ENCODE assay signal across 7 mouse cellular contexts in the genomic region with DNA sequence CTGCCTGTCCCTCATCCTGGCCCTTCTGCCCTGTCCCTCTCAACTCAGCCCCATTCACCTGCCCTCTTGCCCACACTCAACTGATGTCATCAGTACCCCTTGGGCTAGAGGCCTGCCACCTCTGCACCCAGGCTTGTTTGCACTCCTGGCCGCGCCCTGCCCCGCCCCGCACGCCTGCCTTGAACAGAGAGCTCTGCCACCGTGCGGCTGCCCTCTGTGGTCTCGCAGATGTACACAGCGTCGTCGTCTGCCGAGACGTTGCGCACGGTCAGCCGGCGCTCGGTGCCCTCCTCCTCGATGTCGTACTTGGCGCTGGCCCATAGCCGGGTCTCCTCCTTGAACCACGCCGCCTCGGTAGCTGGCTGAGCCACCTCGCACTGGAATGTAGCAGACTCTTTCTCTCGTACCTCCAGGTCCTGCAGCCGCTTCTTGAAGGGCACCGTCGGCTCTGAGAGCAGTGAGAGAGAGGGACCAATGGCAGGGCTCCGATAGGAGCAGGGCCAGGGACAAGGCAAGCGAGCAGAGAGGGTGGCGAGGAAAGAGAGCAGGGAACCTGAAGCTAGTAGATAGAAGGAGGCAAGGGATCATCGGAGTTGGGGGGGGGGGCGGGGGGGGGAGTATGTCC. TPM values are rescaled to one million over a fixed set of nuclear protein-coding genes. Genes with fewer than 3 reads are reported as not detected.
DNase-seq lines count a peak whose midpoint lies in the region; ATAC-seq and TF ChIP-seq lines count a peak whose summit lies in the region.

No protein-coding gene starts in this region.

- H3K27me3 ChIP-seq in heart, postnatal 0 days (ENCODE audit: control insufficient read depth, insufficient read depth, low read length), result peaks cover 21% of the 10 kb centered on the region
- H3K27me3 ChIP-seq in lung, embryonic 16.5 days (ENCODE audit: control insufficient read depth, insufficient read depth, low read depth, low read length), result peaks cover 51% of the 10 kb centered on the region
- peaks cover 38% of the 10 kb centered on the region for H3K27me3 ChIP-seq in stomach, embryonic 14.5 days (ENCODE audit: control insufficient read depth, insufficient read depth, low read length)

- TF ChIP-seq EP300 in heart, postnatal 0 days (IDR thresholded peaks at IDR 0.05; ENCODE audit: low read depth), result no peak

- H3K4me1 ChIP-seq in heart, postnatal 0 days (ENCODE audit: control insufficient read depth, insufficient read depth), result peaks cover 25% of the 10 kb centered on the region
- H3K4me1 ChIP-seq in lung, embryonic 16.5 days (replicated peaks; ENCODE audit: control insufficient read depth, insufficient read depth, low read length), result 0 out of 2 replicates have a peak, but pooled peaks cover 3% of the 10 kb centered on the region
- H3K4me1 ChIP-seq in stomach, embryonic 14.5 days (ENCODE audit: control insufficient read depth, insufficient read depth, low read length), result 0 out of 2 replicates have a peak, but pooled peaks cover 6% of the 10 kb centered on the region

- no peak for TF ChIP-seq CTCF in heart, postnatal 0 days (IDR thresholded peaks at IDR 0.05; ENCODE audit: low read depth)

- 14% methylated on average over 33 of the region's 35 CpGs for WGBS in heart, postnatal 0 days
- 5% methylated on average over 33 of the region's 35 CpGs for WGBS in lung, embryonic 16.5 days
- 7% methylated on average over 34 of the region's 35 CpGs for WGBS in stomach, embryonic 14.5 days

- H3K9ac ChIP-seq in heart, postnatal 0 days (replicated peaks; ENCODE audit: low read depth, low read length), result 0 out of 2 replicates have a peak overlapping the region, but pooled peaks have one; percentile 16
- H3K9ac ChIP-seq in lung, embryonic 16.5 days (ENCODE audit: low read length), result no peak overlapping the region
- H3K9ac ChIP-seq in stomach, embryonic 14.5 days (replicated peaks; ENCODE audit: low read depth, low read length), result no peak overlapping the region

- H3K36me3 ChIP-seq in heart, postnatal 0 days (replicated peaks; ENCODE audit: control insufficient read depth, insufficient read depth, low read length), result peaks cover 48% of the 10 kb centered on the region
- no peaks in the 10 kb centered on the region for H3K36me3 ChIP-seq in lung, embryonic 16.5 days (ENCODE audit: control insufficient read depth, insufficient read depth, low read length)
- no peaks in the 10 kb centered on the region for H3K36me3 ChIP-seq in stomach, embryonic 14.5 days (ENCODE audit: control insufficient read depth, insufficient read depth, low read length)

- H3K9me3 ChIP-seq in heart, postnatal 0 days (replicated peaks; ENCODE audit: control insufficient read depth, low read length), result no peaks in the 10 kb centered on the region
- no peaks in the 10 kb centered on the region for H3K9me3 ChIP-seq in lung, embryonic 16.5 days (ENCODE audit: control insufficient read depth, low read length)
- H3K9me3 ChIP-seq in stomach, embryonic 14.5 days (ENCODE audit: control insufficient read depth, low read depth, low read length), result no peaks in the 10 kb centered on the region

- no peak for ATAC-seq in heart, postnatal 0 days (ENCODE audit: insufficient read depth, low read depth)
- peak; percentile 76 for ATAC-seq in lung, embryonic 16.5 days (ENCODE audit: low read depth)
- peak; percentile 43; the same call in 1 of the 2 replicates for ATAC-seq in stomach, embryonic 14.5 days (ENCODE audit: insufficient number of reproducible peaks, insufficient read depth, low FRiP score, low read depth)

- no peak overlapping the region for H3K27ac ChIP-seq in heart, postnatal 0 days (ENCODE audit: low read depth)
- H3K27ac ChIP-seq in lung, embryonic 16.5 days (ENCODE audit: low read length), result no peak overlapping the region
- no peak overlapping the region for H3K27ac ChIP-seq in stomach, embryonic 14.5 days (ENCODE audit: low read length)

- DNase-seq in urinary bladder, postnatal 14 days (ENCODE audit: low spot score), result peak; percentile 58
- no peak for DNase-seq in urinary bladder, adult 2 months (ENCODE audit: low spot score)
- no peak for DNase-seq in heart, postnatal 0 days (ENCODE audit: low spot score)
- no peak for DNase-seq in ovary, postnatal 14 days (ENCODE audit: low spot score)
- DNase-seq in cerebellum, postnatal 4 days (ENCODE audit: low spot score in 2 of 2), result no peak

- H3K4me2 ChIP-seq in heart, postnatal 0 days (ENCODE audit: low read depth, low read length), result peak overlapping the region; percentile 76
- H3K4me2 ChIP-seq in lung, embryonic 16.5 days (ENCODE audit: low read depth, low read length), result peak overlapping the region; percentile 41
- H3K4me2 ChIP-seq in stomach, embryonic 14.5 days (replicated peaks; ENCODE audit: low read depth, low read length), result no peak overlapping the region

- H3K4me3 ChIP-seq in heart, postnatal 0 days (ENCODE audit: low read depth, low read length), result peak overlapping the region; percentile 11; the same call in 1 of the 2 replicates
- H3K4me3 ChIP-seq in lung, embryonic 16.5 days (ENCODE audit: low read length), result peak overlapping the region; percentile 13; the same call in 1 of the 2 replicates
- no peak overlapping the region for H3K4me3 ChIP-seq in stomach, embryonic 14.5 days (ENCODE audit: low read depth, low read length)

RNA-seq across cellular contexts. Expression of a gene that starts 1.7 kb away (rescaled TPM):
- 0.14 and 0.22 TPM in 2 replicates for polyA plus RNA-seq in urinary bladder, adult 2 months (2012; rRNA removed)
- 225 and 245 TPM in 2 replicates for total RNA-seq in heart, postnatal 0 days (2014; rRNA removed; ENCODE audit: low replicate concordance)
- 106 and 107 TPM in 2 replicates for polyA plus RNA-seq in heart, postnatal 0 days (2015; fragmentation: Nextera tagmentation; extraction: Ambion mirVana)
- 1.9 and 3.0 TPM in 2 replicates for polyA plus RNA-seq in lung, embryonic 16.5 days (2015; fragmentation: Nextera tagmentation; extraction: Ambion mirVana)
- polyA plus RNA-seq in stomach, embryonic 14.5 days (2014; fragmentation: Nextera tagmentation; extraction: Ambion mirVana), result 0.69 and 0.75 TPM in 2 replicates

RNA-seq across cellular contexts. Expression of a gene that starts 29.1 kb away (rescaled TPM):
- 3.8 and 4.0 TPM in 2 replicates for polyA plus RNA-seq in urinary bladder, adult 2 months (2012; rRNA removed)
- total RNA-seq in heart, postnatal 0 days (2014; rRNA removed; ENCODE audit: low replicate concordance), result 10.2 and 12.4 TPM in 2 replicates
- 10.7 and 11.0 TPM in 2 replicates for polyA plus RNA-seq in heart, postnatal 0 days (2015; fragmentation: Nextera tagmentation; extraction: Ambion mirVana)
- polyA plus RNA-seq in lung, embryonic 16.5 days (2015; fragmentation: Nextera tagmentation; extraction: Ambion mirVana), result 4.6 and 4.8 TPM in 2 replicates
- polyA plus RNA-seq in stomach, embryonic 14.5 days (2014; fragmentation: Nextera tagmentation; extraction: Ambion mirVana), result 1.8 and 2.6 TPM in 2 replicates

RNA-seq across cellular contexts. Expression of a gene that starts 48.5 kb away (rescaled TPM):
- 8.9 and 9.5 TPM in 2 replicates for polyA plus RNA-seq in urinary bladder, adult 2 months (2012; rRNA removed)
- total RNA-seq in heart, postnatal 0 days (2014; rRNA removed; ENCODE audit: low replicate concordance), result 0.08 and 0.12 TPM in 2 replicates
- 0.63 and 0.75 TPM in 2 replicates for polyA plus RNA-seq in heart, postnatal 0 days (2015; fragmentation: Nextera tagmentation; extraction: Ambion mirVana)
- 0.31 and 0.50 TPM in 2 replicates for polyA plus RNA-seq in lung, embryonic 16.5 days (2015; fragmentation: Nextera tagmentation; extraction: Ambion mirVana)
- 0.36 TPM in 1 of 2 replicates, not detected in the other for polyA plus RNA-seq in stomach, embryonic 14.5 days (2014; fragmentation: Nextera tagmentation; extraction: Ambion mirVana)

RNA-seq across cellular contexts. Expression of a gene that starts 57.5 kb away (rescaled TPM):
- polyA plus RNA-seq in urinary bladder, adult 2 months (2012; rRNA removed), result 99.0 and 118 TPM in 2 replicates
- 47.5 and 60.3 TPM in 2 replicates for total RNA-seq in heart, postnatal 0 days (2014; rRNA removed; ENCODE audit: low replicate concordance)
- polyA plus RNA-seq in heart, postnatal 0 days (2015; fragmentation: Nextera tagmentation; extraction: Ambion mirVana), result 138 and 146 TPM in 2 replicates
- 127 and 129 TPM in 2 replicates for polyA plus RNA-seq in lung, embryonic 16.5 days (2015; fragmentation: Nextera tagmentation; extraction: Ambion mirVana)
- polyA plus RNA-seq in stomach, embryonic 14.5 days (2014; fragmentation: Nextera tagmentation; extraction: Ambion mirVana), result 124 and 130 TPM in 2 replicates

Comparison
In these comparisons a context has a peak if more than half of its experiments do, and no peak if none do; other contexts are left out.
1. RNA of a gene that starts 1.7 kb away (polyA plus RNA-seq): 106 to 107 TPM in heart, postnatal 0 days; 1.9 to 3.0 TPM in lung, embryonic 16.5 days, 0.69 to 0.75 TPM in stomach, embryonic 14.5 days and 0.14 to 0.22 TPM in urinary bladder, adult 2 months; every median in the first group is over 10 times any median in the second.